In the genomic region with DNA sequence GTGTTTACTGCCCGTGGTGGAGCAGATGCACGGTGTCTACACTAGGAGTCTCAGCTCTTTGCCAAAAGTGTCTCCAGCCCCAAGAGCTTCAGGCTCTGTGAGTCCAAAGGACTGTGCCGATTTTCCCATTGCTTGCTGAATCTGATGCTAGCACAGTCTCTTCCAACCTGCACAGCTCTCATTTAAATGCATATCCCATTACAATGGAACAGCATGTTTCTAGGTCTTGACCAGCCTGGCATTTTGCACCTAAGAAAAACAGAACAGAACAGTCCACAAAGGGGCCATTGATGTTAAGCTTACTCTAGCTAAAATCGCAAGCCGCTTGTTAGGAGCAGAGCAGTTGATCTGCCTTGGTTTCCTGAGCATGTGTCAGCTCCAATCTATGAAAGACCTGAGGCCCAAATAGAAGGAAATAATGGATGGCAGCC, we compare ENCODE assay signal across 13 mouse cellular contexts.
A peak's percentile ranks its signal among the peaks of the same experiment; 100 is the strongest.
DNase-seq lines count a peak whose midpoint lies in the region; ATAC-seq lines count a peak whose summit lies in the region.
"Had no signal": no experiment of that assay in that cellular context is flagged by ENCODE, and none has a peak within 500 bp of the region (broad histone marks: within the 10 kb centered on the region; RNA-seq: fewer than 3 reads in every experiment).

No protein-coding gene starts in this region.

- H3K36me3 ChIP-seq in hindbrain, embryonic 12.5 days: no peaks in the 10 kb centered on the region
- H3K36me3 ChIP-seq: heart, embryonic 15.5 days had no signal

- 25% methylated on average over 5 of the region's 5 CpGs for WGBS in hindbrain, embryonic 12.5 days

- no peak overlapping the region for H3K4me2 ChIP-seq in hindbrain, embryonic 12.5 days (replicated peaks)
- H3K4me2 ChIP-seq: heart, embryonic 15.5 days had no signal

- H3K4me3 ChIP-seq in hindbrain, embryonic 12.5 days: no peak overlapping the region
- H3K4me3 ChIP-seq: heart, embryonic 15.5 days had no signal

- H3K9me3 ChIP-seq in hindbrain, embryonic 12.5 days (replicated peaks): no peaks in the 10 kb centered on the region
- H3K9me3 ChIP-seq: heart, embryonic 15.5 days had no signal

- H3K9ac ChIP-seq in hindbrain, embryonic 12.5 days: no peak overlapping the region
- H3K9ac ChIP-seq: heart, embryonic 15.5 days had no signal

- no peak for DNase-seq in cerebellum, adult 11 months
- peak; percentile 20 to 31 for DNase-seq in layer of hippocampus, postnatal 14 days (ENCODE audit: low spot score in 2 of 2)
- no peak for DNase-seq in layer of hippocampus, adult 9-10 months (ENCODE audit: low spot score)
- DNase-seq in retina, postnatal 1 day: peak; percentile 51
- no peak for DNase-seq in left cerebral cortex, adult 9 months (ENCODE audit: low spot score in 2 of 2)
- DNase-seq in frontal cortex, adult 2 months (ENCODE audit: extremely low spot score in 1 of 2, low spot score in 1 of 2): no peak
- DNase-seq: cerebellum, adult 18-20 months; kidney, adult 8-10 months; lung, adult 2 months; thymus, adult 2 months had no signal

- H3K27me3 ChIP-seq in hindbrain, embryonic 12.5 days: no peaks in the 10 kb centered on the region
- H3K27me3 ChIP-seq: heart, embryonic 15.5 days had no signal

- ATAC-seq in cerebellum, adult (ENCODE audit: insufficient number of reproducible peaks, low FRiP score, low TSS enrichment): 0 out of 2 replicates have a peak, but pooled peaks have one; percentile 10
- peak; percentile 66 for ATAC-seq in hindbrain, embryonic 12.5 days (ENCODE audit: low FRiP score)

- no peak overlapping the region for H3K27ac ChIP-seq in hindbrain, embryonic 12.5 days
- H3K27ac ChIP-seq: heart, embryonic 15.5 days had no signal

- H3K4me1 ChIP-seq in hindbrain, embryonic 12.5 days: peaks cover 13% of the 10 kb centered on the region
- H3K4me1 ChIP-seq: heart, embryonic 15.5 days had no signal

Comparison
In these comparisons a context has a peak if more than half of its experiments do, and no peak if none do; other contexts are left out.
1. DNase-seq: peak in layer of hippocampus, postnatal 14 days (2 of 2) and retina, postnatal 1 day (single experiment); none in cerebellum, adult 11 months (single experiment), layer of hippocampus, adult 9-10 months (single experiment), left cerebral cortex, adult 9 months (0 of 2) and frontal cortex, adult 2 months (0 of 2).